Mouse (Mus musculus) brain, adult 2 months (tissue): ENCODE results near the gene Trak1.

ENCODE experiments used
- DNase-seq: peaks from one replicate; pipeline ENCODE4 v3.0.0; 2011; ENCODE audit warnings: low read depth, low spot score

Gene Trak1

DNA sequence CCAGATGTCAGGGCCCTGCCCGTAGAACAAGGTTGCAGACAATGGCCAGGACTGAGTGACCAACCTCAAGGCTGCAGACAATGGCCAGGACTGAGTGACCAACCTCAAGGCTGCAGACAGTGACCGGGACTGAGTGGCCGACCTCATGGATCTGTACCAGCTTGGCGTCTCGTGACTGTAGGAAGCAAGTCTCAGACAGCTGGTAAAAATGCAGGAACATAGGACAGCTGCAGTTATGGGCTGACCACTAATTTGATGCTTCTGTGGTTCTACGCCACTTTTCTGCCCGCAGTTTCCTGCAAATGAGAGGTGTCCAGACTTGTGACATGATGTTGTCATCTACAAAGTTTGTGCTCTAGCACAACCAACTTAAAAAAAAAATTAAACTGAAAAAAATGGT lies 4.1 kb upstream of the Trak1 start:
- no peak for DNase-seq

DNA sequence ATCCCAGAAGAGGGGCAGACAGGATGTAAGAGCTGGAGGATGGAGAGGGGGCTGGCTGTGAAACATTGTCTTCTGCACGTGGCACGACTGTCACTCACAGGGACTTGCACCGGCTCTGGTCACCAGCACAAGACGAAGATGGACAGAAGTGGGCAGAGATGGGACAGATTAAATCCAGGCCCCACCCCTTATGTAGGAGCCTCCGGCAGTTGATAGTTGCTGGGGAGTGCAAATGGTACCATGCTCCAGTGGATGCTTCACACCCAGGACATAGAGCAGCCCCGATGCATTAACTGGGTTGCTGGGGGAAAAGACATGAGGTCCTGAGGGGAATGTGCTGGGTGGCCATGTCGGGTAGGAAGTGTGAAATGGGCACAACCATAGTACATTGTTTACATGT lies 2.1 kb upstream of the Trak1 start:
- no peak for DNase-seq

DNA sequence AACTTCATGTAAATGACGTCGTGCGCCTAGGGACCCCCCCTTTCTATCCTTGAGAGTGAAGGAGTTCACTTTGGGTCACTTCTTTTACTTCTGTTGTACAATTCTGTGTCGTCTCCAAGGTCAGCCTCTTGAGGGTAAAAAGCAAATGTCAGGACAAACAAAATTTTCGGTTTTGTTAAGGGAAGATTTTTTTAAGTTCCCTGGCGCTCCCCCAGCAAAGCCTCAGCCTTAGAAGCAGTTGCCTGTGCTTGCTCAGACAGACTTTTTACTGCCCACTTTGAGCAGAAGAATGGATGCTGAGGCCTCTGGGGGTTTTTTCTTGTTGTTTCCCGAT lies 730 bp downstream of the Trak1 start:
- peak; percentile 52 for DNase-seq

DNA sequence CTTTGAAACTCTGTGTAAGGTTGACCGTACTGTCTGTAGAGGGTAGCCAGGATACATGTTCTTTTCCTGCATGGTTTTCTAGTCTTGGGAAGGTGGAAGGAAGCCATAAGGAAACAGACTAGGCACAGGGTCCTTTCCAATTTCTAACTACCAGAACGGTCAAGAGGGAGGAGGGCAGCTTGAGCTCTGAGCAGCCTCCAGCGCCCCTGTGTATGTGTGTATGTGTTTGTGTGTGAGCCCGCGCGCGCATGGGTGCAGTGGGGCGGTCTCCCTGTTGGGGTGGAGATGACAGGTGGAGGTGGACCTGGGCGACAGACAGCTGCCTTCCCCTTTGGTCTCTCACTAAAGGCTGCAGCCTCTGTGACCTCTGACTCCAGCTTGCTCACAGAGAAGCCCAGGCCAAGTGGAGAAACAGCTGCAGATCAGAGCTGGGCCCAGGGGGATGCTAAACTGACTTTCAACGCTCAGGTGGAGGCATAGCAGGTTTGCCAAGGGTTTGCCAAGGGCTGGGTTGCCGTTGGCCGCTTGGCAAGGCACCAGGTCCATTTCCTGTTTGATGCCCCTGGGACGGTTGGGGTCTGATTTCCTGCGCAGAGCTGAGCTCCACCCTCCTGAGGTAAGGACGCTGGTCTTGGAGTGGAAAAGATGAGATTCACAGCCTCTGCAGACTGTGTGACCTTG lies 1.2 kb downstream of the Trak1 start:
- no peak for DNase-seq

DNA sequence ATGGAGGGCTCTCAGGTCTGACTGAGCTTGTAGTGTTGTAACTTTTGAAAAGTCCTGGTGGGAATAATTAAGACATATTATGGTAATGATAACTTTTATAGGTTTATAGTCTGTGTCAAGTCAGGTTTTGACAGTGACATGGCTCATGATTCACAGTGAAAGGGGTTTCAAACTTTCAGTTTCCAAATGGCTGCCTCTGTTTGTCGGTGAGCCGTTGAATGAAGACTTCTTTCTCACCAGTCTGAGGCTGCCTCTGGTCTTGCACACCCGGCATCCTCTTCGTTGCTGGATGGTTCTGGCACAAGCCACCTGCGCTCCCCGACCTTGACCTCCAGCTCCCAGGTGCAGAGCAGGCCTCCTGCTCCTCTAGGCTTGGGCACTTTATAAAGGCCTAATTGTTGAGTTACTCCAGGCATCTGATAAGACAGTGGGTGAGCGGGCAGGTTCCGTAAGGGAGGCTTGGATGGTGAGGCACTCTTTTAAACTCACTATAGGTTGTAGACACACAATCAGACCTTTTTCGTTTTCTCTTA lies 2.0 kb downstream of the Trak1 start:
- no peak for DNase-seq

DNA sequence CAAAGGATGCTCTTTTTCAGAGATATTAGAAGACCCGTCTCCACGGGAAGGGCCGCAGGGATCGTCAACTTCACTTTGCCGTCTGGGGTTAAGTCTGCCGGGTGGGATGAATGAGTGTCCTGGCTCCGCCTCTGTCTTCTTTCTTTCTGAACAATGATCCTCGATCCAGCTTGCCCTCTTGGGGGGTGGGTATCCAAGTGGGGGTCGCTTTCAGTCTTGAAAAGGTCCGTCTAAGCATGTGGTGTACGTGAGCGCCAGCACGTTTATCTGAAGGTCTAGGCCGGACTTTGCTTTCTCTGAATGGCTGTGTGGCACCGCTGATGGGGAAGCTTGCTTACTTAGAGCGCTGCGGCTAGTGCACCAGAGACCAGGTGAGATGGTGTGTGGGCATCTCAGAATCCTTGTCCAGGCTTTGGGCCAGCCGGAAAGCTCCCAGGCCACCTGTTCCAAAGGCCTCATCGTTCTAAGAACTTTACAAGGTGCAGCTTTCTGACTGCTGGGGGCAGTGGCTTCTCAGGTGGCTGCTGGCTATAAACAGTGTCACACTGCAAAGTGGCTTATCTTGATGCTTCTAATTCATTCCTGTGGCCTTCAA lies 2.8 kb downstream of the Trak1 start:
- peak; percentile 41 for DNase-seq

DNA sequence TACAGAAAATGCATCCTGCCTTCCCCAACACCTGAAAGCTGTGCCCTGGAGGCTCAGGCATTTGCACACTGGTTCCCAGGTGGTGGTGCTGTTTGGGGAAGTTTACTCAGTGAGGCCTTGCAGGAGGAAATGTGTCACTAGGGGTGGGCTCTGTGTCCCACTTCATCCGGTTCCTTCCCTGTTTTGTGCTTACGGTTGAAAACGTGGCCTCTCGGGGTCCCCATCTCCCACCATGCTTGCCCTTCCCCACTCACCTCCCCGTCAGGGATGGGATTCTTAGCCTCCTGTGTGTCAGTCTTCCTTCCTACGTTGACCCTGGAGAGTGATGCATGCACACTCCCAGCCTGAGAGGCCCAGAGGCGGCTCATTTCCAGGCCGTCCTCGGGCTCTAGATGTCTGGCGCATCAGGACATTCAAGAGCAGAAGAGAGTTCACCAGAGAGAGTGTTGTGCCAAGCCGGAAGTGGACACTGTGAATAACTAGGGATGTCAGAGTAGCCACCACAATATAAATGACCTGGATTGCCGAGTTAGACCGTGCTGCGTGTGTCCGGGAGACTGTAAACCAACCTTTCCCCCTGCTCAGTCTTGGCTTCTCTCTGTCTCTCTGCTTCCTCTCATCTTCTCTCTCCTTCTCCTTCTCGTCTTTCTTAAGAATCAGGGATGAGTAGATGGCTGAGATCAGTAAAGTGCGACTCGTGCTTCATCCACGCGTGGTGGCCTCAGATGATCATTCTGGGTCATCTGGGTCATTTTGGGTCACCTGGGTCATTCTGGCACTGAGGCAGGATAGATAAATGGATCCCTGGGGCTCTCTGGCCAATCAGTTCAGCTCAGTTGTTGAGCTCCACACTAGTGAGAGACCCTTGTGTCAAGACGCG lies 4.0 kb downstream of the Trak1 start:
- DNase-seq, result no peak

DNA sequence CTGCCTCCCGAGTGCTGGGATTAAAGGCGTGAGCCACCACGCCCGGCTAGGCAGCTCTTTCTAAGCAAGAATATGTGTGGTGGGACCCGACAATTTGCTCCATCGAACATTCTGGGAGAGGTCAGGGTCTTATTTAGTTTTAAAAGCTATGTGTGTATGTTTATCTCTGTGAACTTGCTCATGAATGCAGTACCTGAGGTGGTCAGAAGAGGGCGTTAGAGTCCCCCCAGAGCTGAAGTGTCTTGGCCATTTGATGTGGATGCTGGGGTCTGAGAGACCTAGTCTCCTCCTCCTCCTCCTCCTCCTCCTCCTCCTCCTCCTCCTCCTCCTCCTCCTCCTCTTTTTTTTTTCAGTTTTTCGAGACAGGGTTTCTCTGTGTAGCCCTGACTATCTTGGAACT lies 5.2 kb downstream of the Trak1 start:
- DNase-seq, result peak; percentile 40

DNA sequence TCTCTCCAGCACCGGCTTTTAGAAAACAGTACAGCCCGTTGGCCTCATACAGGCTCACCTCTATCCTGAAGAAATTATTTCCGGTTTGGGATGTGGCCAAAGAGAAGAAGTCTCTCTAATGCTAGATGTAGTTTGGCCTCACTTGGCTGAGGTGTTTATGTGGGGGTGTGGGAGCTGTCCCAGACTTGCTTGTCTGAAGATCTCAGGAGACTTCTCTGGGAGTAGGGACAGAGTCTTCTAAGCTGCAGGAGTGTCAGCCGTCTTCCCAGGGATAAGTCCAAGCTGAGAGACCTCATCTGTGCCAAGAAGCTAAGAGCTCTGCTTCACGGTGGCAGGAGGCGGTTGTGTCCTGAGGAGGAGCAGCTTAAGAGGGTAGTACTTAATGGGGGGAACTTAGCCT lies 5.8 kb downstream of the Trak1 start:
- DNase-seq, result peak; percentile 29

DNA sequence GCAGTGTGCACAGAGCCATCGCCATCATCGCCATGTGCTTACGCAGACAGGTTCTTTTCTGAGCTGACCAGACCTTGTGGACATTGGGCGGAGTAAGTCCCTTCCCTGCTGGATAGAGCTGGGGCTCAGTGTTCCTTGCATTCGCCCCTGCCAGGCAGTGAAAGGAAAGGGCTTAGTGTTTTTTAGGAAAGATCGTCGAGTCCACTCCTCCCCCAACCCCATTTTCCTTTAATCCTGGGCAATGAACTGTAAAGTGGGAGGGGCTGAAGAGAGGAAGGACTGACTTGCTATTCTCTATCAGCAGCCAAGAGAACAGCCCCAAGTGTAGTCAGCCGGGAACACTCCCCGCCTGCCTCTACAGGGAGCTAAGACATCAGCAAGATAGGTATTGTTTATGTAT lies 6.4 kb downstream of the Trak1 start:
- DNase-seq, result no peak

DNA sequence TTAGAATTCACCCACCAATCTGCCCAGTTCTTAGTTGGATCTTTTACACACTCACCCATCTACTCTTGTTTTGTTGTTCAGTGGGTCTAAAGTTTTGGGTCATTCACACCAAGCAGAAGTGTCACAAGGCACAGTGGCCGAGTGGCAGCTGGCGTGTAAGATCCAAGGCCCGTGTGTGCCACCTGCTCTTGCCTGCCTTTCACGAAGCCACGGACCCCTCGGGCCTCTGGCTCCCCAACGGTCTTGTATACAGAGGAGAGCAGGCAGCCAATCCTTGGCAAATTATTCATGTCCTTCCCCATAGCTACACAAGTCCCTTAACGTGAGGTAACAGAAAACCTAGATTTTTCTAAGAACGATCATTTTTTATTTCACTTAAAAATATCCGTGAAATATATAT lies 7.2 kb downstream of the Trak1 start:
- no peak for DNase-seq

DNA sequence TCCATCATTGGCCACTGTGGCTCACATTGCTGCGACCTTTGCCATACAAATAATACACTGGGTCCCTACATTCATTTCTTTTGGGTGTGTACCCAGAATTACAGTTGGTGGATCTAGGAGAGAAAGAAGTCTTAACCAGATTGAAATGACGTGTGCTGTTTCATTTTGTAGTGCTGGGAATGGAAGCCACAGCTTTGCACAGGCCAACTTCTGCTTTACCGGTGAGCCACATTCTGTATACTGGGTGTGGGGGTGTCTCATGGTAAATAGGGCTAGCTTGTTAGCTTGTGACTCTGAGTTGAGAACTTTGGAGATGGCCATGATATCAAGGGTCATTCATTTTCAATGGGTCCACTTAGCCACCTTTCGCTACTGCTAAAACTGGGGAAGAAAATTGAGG lies 8.2 kb downstream of the Trak1 start:
- no peak for DNase-seq

DNA sequence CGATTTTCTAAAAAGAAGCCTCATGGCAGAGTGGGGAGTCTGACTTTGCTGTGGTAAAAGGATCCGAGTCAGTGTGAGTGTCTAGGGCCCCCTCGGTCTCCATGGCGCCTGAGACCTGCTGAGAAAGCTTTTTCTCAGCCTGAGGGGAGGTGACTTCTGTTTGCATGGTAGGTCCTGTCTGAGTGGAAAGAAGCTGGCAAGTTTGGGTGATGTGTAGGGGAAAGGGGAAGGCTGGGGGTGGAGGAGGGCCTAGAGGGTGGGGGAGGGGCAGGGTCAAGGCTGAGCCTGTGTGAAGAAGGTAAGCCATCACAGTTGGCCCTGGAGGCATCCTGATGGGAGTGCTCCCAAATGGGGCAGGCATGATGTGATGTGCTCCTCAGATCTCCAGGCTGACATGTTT lies 12.0 kb downstream of the Trak1 start:
- DNase-seq, result no peak

DNA sequence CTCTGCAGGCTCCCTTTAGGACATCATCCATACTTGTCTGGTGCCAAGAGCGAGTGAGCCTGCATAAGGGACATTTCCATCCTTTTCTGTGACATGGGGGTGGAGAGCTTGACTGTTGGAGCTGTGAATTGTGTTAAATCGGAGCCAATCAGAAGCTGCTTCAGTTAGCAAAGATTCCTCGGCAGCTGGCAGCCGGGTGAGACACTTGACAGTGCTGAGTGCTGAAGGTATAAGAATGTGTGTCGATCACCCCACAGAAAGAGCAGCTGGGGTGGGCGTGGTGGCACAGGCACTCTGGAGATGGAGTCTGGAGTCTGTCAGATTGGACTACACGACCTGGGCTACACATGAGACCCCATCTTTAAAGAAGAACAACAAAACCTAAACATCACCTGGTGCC lies 13.2 kb downstream of the Trak1 start:
- DNase-seq, result peak; percentile 78

DNA sequence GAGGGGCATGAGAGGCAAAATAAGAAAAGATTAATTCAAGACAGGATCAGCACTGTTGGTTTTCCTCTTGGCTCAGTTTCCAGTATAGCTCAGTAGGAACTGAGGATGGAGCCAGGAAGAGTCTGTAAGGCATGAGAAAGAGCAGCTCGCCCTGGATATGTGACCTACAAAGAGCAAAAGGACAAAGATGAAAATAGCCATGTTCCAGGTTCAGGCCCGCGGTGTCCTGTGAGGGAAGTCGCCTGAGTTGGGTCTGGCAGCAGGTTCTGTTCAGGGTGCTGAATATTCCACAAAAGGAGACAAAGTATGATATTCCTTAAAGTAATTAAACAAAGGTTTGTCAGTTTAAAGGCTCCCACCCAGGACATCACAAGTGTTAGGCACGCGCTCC lies 14.5 kb downstream of the Trak1 start:
- peak; percentile 63 for DNase-seq

DNA sequence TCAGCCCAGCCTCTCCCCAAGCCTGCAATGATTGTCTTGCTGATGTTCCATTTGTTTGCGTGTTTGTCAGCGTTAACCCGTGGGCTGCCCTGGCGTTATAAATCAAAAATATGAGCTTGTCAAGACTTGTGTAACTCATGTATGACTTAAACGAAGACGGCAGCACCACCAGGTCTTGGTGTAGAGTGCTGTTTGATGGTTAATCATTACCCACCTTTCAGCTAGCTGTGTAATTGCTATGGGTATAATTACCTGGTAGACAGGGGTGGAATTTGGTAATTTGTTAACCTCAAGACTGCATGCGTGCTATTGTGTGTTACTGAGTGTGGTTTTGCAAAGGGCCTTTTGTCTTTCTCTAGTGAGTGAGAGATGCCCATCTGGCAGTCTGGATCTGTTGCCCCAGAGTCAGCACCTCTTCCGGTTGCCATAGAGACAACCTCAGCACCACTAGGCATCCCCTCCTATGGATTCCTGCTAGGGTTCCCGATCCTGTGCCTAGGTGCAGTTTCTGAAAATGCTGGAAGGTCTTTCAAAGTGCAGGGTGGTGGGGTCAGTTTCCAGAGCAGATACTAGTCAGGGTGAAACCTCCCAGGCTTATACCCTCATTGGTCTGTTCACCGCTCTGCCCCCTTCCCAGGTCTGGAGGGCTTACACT lies 15.1 kb downstream of the Trak1 start:
- no peak for DNase-seq

DNA sequence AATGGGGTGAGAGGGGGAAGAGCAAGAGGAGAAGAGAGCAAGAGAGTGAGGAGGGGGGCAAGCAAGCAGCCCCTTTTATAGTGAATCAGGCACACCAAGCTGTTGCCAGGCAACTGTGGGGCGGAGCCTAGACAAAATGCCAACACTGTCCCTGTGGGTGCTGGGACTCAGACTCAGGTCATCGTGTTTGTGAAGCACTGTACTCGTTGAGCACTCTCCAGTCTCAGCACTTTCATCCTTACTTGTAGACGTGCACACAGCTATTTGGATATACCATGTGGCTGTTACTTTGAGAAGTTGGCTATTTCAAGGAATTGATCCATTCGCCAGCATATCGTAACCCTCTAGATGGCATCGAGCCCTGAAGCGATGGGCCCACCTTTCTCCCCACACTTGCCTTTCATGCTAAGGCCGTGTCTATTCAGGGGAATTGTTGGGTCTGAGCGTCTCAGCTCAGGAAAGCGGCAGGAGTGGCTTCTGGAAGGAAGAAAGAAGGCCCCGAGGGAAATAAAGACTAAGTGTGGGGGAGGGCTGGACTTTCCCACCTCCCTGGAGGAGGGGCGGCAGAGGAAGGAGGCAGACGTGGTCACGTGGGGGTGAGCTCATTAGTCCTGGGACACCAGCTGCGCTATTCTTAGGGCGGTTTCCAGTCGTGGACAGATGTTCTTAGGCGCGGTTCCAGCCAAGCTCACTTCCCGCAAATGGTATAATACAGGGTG lies 16.5 kb downstream of the Trak1 start:
- DNase-seq, result peak; percentile 77

DNA sequence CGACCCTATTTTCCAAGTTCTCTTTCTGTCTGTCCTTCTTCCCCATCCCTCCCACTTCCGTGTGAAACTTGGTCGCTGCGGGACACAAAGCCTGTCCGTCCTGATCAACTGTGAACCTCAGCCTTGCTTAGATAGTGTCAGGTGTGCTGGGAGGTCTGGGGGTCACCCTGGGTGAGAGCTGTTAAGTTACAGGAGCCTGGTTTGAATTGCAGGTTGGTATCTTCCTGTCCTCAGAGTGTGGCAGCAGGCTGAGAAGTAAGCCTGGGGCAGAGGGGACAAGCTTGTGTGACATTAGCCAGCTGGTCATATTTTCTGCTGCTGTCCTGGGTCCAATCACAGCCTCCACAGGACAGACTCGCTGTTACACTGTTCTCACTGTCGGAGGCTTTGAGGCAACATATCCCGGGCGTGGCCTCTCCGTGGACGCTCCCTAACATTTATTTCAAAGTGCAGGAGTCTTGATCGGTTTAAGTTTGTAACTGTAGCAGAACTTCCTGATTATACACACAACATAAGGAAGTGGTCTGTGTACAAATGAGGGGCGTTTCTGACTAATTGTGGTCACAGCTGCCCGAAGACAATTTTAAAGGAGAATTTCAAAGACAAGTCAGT lies 17.3 kb downstream of the Trak1 start:
- peak; percentile 43 for DNase-seq

DNA sequence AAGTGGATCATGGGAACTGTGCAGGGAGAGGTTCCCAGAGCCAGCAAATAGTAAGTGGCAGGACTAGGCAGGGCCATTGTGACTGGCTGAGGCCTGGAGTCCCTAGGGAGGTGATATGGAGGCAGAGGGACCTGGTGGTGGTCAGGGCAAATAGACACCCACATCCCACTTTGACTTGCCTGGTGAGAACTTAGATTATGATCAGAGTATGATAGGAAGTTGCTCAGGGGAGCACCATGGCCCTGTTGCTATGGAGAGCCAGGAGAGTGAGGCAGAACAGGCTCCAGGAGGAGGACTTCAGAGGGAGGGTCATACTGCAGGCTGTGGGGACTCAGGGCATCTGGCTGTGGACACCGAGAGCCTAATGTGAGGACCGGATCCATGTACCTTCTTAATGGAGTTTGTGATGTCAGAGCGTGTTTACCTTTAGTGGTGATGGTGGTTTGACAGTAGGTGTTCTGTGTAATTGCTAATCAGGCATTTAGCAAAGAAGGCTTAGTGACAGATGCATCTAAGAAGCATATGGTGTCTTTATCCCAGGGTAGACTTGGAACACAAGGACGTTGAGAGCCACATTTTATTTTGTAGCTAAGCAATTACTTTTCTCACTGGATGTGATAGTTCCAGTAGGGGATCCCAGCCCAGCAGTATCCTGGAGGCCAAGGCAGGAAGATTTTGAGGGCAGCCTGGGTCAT lies 18.7 kb downstream of the Trak1 start:
- peak; percentile 63 for DNase-seq

DNA sequence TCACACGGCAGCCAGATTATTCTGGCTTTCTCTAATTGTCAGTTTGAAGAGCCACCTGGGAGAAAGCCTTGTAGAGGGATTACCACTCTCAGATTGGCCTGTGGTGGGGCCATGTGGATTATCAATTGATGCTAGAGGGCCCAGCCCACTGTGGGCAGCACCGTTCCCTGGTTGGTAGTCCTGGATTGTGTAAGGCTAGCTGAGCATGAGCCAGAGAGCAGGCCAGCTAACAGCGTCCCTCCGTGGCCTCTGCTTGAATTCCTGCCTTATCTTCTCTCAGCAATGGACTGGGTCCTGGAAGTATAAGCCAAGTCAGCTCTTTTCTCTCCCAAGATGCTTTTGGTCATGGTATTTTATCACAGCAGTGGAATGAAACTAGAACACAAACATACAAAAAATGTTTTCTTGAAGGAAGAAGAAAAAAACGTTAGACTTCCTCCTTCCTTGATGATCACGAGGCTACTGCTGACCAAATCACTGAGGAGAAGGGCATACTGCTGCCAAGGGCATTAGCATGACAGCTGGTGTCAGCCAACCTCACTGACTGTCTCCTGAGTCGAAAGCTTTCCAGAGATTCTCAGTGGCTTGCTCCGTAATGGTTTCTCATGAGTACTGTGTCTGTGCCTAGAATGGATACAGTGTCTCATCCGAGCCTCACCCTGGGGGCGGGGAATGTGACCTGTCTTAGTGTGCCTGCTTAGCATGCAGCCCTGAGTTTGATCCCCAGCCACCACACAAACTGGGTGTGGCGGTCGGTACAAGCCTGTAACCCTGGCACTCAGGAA lies 19.5 kb downstream of the Trak1 start:
- peak; percentile 92 for DNase-seq
